Mouse (Mus musculus) layer of hippocampus, postnatal 14 days (tissue): ENCODE data around the gene Acp2. TPM values are rescaled to one million over a fixed set of nuclear protein-coding genes. Genes with fewer than 3 reads are reported as not detected.

ENCODE experiments used
- DNase-seq, 2 experiments: peaks; one replicate each; pipeline ENCODE4 v3.0.0; 2021 to 2022; ENCODE audit warnings: low spot score in 2 of 2, mixed read lengths in 1 of 2
- total RNA-seq, 2 experiments: library from RNA; stranded (reverse); gene quantifications; 2 replicates each; pipeline ENCODE4 v1.2.3; 2021

Acp2 gene
- total RNA-seq, 2 experiments from 2014 or later = 57.3 to 57.9 TPM

DNA sequence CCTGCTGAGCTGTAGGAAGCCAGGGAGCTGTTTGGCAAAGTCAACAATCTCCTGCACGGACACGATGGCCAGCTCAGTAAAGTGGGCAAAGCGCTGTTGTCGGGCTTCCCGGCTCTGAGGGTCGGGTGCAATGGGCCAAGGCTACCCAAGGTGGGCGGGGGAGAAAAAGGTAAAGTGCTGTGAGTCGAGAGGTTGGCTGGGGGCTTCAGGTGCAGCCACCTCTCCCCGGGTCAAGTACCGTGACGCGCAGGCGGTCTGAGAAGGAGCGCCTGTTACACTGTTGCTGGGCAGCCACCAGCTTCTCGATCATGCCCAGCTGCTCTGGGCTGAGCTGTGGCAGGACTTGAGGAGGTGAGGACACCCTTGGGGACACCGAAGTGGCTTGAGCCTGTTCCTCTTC, 12.2 kb upstream of the Acp2 start:
- DNase-seq = no peak

GRCm38 (mm10) chr2:91194624-91195332, 7.9 kb upstream of the Acp2 start:
- peak; percentile 53 to 57 for DNase-seq

DNA sequence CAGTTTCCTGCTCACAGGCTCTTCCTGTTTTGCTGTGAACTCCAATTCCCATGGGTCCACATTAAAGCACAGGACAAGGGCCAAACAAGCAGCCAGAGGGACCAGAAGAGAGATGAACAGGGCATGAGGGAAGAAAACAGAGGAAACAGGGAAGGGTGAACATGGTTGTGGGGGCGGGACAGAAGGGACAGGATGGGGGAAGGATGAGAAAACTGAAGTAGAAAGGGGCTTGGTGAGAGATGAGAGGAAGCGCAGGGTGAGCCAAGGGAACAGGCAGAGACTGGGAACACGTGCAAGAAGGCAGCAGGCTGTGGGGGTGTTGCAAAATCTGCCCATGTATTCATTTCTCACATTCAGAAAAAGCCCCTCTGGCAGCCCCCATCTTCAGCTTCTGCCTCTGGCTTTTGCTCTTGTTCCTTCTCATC, 6.1 kb upstream of the Acp2 start:
- peak; percentile 55 to 82 for DNase-seq

GRCm38 (mm10) chr2:91198888-91199287, 3.8 kb upstream of the Acp2 start:
- no peak for DNase-seq

DNA sequence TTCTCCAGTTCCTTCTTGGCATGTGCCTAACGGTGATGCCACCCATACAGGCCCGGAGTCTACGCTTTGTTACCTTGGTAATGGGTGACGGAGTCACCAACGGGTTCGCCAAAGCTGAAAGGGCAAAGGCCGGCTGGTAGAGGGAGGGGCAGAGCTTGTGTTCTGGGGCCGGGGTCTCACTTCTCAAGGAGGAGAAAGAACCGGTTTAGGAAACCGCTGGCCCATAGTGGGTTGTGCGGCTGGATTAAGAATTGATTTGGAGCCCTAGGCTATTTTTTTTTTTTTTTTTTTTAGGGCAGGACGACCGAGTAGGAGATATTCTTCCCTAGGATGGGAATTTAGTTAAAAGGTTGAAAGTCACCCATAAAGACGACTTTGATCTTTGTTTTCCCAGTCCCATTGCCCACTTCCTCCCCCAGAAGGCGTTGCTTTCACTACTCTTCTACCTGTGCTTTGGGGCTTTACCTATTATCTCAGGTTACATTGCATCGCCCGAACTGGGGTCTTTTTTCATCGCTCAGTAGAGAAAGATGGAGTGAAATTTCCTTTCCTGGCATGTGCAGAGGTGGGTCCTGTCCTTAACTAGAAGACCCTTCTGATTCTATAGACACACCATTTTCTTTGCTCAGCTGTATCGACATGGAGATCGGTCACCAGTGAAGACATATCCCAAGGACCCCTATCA, 429 bp downstream of the Acp2 start:
- DNase-seq = no peak

- no peak for DNase-seq
These were observed 3.6 kb downstream of the Acp2 start for GRCm38 (mm10) chr2:91206254-91206775.

GRCm38 (mm10) chr2:91213311-91213710, 10.6 kb downstream of the Acp2 start:
- no peak for DNase-seq

GRCm38 (mm10) chr2:91217032-91217431, 14.3 kb downstream of the Acp2 start:
- DNase-seq = no peak

- no peak for DNase-seq
These were observed 17.8 kb downstream of the Acp2 start for GRCm38 (mm10) chr2:91220501-91220900.

DNA sequence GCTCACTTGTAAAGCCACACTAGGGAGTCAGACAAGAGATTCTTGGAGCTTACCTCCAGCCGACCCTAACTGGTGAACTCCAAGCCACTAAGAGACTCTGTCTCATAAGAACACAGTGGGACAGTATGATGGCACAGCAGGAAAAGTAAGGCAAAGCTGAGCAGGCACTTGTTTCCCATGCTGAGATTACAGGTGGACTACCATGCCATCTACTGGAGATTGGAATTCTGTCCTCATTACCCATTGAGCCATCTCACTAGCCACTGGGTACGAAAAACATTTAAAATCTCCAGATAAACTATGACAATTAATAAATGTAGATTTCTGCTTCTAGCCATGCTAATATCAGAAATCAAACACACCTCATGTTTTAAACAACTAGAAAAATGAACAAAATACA, 20.9 kb downstream of the Acp2 start:
- DNase-seq = no peak

DNA sequence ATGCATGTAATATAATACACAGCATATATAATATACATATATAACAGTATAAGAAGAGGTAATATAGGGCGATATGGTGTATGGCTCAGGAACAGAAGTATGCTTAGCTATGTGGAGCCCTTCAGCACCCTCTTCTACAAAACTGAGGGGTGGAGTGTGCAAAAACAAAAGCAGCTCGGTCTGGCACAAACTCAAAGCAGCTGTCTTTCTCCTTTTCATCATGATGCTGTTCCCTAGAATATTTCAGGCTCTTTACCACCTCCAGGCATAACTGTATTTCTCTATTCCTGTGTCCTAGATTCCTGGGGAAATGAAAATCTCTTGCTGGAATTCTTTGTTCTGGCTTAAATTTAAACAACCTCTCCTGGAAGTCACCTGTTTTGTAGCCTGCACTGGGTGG, 27.1 kb downstream of the Acp2 start:
- no peak for DNase-seq

GRCm38 (mm10) chr2:91236601-91237510, 34.2 kb downstream of the Acp2 start, which contains the start of gene Ddb2:
Gene Ddb2, minus strand, starts transcription at chr2:91236982.
- DNase-seq = peak; percentile 82 to 91

GRCm38 (mm10) chr2:91237511-91238080, 34.9 kb downstream of the Acp2 start:
- DNase-seq = peak in 1 of 2 experiments; percentile 49

DNA sequence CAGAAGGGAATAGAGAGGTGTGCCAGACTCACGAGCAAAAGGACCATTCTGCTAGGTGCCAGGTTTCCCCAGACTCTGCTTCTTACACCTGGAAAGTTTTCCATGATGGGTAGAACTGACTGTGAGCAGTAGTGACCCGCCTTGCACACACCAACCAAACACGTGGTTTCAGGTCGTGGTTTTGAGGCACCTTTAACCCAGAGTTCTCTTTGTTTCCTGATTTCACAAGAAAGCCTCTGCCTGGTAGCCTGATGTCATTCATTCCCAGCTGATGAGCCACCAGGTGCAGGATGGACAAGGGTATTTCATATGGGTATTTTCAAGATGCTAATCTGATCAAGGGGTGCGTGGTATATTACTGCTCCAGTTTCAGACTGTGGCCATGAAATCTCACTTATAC, 39.9 kb downstream of the Acp2 start:
- no peak for DNase-seq

GRCm38 (mm10) chr2:91243416-91243815, 40.7 kb downstream of the Acp2 start:
- DNase-seq = peak; percentile 47 to 68

DNA sequence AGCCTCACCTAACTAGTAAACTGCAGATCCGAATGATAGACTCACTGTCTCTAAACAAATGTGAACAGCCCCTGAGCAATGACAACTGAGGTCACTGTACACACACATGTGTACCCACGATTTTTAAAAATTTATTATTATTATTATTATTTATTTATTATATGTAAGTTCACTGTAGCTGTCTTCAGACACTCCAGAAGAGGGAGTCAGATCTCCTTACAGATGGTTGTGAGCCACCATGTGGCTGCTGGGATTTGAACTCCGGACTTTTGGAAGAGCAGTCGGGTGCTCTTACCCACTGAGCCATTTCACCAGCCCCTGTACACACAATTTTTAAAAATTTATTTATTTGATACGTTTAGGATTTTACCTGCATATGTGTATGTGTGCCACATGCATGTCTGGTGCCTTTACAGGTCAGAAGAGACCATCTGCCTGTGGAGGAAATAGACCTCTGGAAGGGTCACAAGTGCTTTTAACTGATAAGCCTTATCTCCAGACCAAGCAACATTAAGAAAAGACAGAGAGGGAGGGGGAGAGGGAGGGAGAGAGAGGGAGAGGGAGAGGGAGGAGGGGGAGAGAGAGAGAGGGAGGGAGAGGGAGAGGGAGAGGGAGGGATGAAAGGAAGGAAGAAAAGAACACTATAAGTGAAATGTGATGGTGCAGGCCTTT, 42.0 kb downstream of the Acp2 start:
- DNase-seq = no peak

GRCm38 (mm10) chr2:91248366-91248765, 45.7 kb downstream of the Acp2 start:
- DNase-seq = no peak

- no peak for DNase-seq
These were observed 49.3 kb downstream of the Acp2 start for GRCm38 (mm10) chr2:91252001-91252400.

DNA sequence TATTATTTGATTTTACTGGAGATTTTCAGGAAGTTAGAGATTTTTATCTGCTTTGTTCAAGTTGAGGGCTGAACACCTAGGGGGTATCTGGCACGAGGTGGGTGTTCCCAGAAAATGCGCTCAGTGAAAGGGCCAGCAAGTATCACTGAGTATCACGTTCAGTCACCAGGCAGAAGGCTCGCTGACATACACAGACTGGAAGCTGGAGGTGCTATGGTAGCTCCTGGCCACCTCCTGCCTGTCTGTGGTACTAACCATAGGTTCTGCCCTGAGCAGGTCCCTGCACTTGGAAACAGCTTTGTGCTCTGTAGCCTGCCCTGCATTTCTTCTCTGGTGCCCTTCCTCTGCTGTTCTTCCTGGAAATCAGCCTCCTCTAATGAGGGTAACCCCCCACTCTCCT, 49.8 kb downstream of the Acp2 start:
- DNase-seq = no peak

DNA sequence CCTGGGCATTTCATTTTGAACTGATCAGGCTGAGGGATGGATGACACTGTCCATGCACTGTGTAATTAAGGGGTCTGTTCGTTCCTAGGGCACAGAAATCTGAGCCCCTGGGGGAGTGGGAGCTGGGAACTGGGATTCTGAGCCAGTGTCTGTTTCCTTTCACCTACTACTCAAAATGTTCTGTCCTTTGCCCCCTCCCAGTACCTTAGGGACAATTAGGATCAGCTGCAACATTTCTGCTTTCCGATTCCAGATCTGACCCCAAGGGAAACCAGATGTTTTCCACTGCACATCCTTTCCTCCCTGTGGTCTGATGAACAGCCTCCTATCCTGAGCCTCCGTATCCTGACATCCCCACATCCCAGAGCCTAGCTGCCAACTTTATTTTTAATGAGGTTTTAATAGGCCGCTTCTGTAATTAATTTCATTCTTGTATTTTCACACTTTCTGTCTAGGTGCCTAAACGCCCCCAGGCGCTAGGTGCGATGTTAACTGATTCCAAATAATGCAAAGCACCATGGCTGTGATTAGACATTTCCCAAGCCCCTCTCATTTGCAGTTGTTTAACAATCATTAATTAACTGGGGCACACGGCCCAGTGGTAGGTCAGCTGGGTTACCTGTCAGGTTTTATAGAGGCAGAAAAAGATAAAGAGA, 52.2 kb downstream of the Acp2 start:
- DNase-seq = no peak
